Mouse (Mus musculus) frontal cortex, postnatal 10 days (tissue): ENCODE measurements around the gene Gnl3l.

Source experiments
- DNase-seq, 2 experiments: peaks; one replicate each; pipeline ENCODE4 v3.0.0; 2022; ENCODE audit warnings: low spot score in 2 of 2, mixed read lengths in 1 of 2

Gnl3l gene

DNA sequence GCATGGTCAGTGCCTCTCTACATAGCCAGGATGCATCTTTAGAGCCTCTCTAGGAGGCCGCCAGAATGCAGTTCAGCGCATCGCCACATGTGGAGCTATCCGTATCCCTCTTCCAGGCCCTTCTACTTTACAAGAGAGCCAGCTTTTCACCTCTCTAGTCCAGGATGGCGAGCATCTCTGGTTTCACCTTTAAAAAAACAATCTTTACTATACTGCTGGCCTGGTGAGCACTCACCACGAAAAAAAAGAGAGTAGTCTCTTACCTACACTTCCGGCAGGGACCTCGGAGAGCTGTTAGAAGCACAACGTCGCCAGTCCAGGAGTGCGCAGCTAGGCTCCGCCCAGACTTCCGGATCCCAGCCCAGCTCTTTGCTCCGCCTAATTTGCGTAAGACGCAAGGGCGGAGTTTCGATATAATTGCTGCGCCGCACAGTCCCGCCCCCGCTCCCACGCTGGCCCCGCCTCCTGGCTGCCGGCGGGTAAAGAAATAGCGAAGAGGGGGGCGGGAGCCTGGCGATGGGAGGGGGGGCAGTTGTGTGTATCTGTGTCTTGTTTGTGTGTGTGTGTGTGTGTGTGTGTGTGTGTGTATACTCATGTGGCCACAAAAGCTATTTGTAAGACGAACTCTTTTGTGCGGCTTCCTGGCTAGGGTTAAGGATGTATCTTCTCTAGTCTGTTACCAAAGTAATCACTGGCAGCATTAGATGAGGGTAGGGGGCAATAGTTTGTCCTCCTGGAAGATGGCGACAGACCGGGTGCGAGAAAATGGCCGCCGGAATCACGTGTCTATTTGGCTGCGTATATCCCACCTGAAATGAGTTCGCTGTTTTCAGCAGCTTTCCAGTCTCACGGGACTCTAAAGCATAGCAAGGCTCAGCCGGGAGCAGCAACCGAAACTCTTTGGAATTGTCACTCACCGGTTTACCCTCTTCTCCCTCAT is at the start of gene Gnl3l:
Gene Gnl3l (minus strand): TSS at position 385 of the 940 bp plus-strand sequence.
- peak; percentile 81 to 83 for DNase-seq

DNA sequence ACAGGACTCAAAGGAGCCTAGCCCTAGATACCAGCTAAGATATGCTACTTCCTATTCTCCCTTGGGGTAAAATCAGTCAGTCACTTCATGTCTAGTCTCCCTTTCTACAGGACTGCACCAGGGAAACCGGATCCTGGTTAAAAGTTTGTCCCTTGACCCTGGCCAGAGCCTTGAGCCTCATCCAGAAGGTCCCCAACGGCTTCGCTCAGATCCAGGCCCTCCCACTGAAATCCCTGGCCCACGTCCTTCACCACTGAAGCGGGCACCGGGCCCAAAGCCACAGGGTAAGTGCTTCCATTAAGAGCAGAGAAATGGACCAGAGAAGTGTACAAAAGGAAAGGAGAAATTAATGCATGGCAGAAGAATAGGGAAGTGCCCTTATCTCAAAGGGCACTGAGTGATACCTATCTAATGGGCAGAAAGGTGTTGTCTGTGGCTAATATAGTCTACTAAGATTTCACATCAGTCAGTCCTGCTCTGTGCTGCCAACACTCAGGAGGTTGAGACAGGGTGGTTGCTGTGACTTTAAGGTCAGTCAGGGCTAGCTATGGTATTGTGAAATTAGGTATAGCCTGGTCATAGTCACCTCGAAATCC is 49.0 kb upstream of the Gnl3l start:
- DNase-seq: no peak

- no peak for DNase-seq
Measured at GRCm38 (mm10) chrX:151061615-151062299, 44.6 kb upstream of the Gnl3l start.

DNA sequence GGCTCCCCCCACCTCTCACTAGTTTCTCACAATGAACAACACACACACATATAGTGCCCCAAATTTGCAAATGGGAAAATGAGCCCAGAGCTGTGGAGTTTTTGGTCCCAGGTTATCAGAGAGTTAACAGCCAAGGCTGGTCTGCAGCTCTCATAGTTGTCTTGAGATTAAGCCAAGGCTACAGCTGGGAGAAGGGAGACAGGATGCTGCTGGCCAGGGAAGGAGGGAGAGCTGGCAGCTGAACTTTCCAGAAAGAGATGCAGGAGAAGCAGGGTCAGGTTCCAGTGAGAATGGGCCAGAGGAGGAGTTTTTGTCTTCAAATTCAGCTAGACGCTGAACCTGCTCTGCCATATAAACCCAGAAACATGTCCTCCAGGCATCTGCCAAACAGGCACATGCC is 42.2 kb upstream of the Gnl3l start:
- DNase-seq: no peak

DNA sequence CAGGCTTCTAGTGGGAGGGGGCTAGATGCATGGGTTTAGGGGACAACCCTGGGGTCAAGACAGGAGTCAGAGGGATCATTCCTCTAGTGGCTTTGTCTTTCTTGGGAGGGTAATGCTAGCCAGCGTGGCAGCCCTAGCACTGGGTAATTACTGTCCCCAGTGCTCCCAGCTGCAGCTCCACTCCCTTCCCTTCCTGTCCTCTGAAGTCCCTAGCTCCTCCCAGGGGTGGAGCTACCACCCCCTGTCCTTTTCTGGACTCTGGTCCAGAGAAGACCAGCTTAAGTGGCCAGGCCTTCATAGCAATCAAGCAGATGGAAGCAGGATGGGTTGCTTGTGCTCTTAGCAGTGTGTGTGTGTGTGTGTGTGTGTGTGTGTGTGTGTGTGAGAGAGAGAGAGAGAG is 38.4 kb upstream of the Gnl3l start:
- no peak for DNase-seq

- DNase-seq: no peak
Measured at GRCm38 (mm10) chrX:151054489-151054888, 37.4 kb upstream of the Gnl3l start.

DNA sequence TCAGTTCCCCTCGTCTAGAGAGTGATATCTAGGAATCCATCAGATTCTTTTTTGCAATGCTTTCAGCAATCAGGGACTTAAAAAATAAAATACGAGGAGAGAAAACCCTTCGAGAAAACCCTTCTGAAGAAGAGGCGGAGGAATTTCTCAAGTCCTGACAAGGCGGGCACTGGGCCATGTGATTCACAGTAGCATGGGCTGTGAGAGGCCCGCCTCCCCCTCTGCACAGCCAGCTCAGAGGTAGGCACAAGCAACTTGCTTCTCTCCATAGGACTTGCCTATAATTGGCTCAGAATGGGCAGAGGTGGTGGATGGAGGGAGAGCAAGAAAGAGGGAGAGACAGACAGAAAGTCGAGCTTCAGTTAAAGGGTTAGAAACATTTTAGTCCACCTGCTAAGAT is 33.2 kb upstream of the Gnl3l start:
- no peak for DNase-seq

DNA sequence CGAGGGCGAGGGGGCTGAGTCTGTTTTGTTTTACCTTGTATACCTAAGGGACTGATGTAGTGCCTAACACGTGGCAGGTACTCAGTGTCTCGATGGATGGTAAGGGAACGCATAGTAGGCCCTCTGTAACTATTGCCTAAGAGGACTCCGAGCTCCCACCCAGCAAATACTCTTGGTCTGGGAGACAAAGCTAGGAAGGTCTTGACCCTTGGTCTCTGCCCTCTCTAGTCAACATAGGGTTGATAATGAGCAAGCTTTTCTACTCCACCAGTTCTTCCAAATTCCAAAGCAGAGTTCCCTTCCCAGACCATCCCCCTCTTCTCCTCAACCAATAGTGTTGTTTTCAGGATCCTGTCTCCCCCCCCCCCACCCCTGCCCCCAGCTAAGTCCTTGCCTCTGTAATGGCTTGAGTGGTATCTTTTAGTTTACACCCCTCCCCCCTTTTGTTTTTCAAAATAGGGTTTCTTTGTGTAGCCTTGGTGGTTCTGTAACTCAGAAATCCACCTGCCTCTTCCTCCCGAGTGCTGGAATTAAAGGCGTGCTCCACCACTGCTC is 32.6 kb upstream of the Gnl3l start:
- no peak for DNase-seq

DNA sequence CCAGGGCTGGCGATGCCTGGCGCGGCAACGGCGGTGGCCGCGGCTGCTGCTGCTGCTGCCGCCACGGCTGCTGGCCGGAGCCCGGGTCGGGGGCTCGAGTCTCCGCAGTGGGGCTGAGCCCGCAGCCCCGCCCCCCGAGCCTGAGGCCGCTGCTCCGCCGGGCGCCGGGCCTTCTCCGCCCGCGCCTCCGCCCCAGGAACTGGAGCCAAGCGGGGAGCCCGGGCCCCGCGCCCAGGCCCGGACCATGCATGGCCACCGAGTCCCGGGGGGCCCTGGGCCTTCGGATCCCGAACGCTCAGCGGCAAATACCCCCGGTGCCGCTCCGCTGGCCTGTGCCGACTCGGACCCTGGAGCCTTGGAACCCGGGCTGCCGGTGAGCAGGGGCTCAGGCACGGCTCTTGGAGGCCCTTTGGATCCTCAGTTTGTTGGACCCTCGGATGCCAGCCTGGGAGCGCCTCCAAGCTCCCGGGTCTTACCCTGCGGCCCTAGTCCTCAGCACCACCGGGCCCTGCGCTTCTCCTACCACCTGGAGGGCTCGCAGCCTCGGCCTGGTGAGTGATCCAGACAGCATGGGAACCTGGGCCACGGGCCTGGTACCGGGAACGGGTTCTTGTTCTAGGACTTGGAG is 30.4 kb upstream of the Gnl3l start:
- DNase-seq: peak in 1 of 2 experiments; percentile 29

DNA sequence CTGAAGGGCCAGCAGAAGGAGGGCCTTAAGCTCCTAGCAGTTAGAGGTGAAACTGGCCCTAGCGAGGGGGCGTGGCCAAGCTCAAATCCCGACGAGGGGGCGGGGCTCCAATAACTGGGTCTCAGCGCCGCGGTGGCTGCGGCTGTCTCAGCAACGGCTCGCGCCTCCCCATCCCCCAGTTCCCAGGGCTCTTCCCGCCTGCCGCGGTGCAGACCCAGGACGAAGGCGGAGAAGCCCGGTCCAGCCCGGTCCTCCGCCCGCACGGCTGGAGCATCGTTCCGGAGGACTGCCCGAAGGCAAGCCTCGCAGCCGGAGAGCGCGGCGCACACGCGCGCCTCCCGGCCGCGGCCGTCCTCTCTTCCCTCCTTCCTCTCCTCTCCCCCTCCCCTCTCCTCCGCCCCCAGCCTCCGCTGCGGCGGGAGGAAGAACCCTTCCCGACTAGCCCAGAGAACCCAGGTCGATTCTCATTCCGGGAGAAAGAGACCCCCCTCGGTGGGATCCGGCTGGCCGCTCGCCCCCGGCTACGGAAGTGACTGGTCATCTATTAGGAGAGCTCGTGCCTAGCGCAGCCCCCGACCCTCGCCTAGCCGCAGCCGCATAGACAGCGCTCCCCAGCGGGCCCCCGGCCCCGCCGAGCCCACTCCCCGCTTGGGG is 29.8 kb upstream of the Gnl3l start:
- DNase-seq: peak; percentile 59 to 79

GRCm38 (mm10) chrX:151046321-151046720 is 29.2 kb upstream of the Gnl3l start:
- DNase-seq: no peak

GRCm38 (mm10) chrX:151045850-151046249 is 28.7 kb upstream of the Gnl3l start, which contains the start of gene Fgd1:
Fgd1 (plus strand) TSS chrX:151046150.
- no peak for DNase-seq

- no peak for DNase-seq
Measured at GRCm38 (mm10) chrX:151041223-151041622, 24.1 kb upstream of the Gnl3l start.

DNA sequence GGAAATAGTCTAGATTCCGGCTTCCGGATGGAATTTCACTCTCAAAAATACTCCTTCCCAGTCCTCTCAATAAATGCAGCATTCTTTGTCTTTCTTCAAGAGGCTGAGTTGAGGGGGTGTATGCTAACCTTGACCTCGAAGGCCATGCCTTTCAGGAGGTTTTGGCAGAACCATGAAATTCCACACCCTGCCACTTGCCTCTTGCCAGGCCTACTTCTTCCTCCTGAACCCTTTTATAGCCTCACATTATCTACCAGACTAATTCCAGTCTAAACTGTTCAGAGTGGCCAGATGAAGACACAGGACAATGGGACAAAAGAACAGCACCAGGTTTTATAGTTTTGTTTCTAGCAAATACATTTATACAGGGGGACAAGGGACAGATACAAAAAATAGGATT is 14.3 kb upstream of the Gnl3l start:
- no peak for DNase-seq

GRCm38 (mm10) chrX:151018798-151019197 is 1.7 kb upstream of the Gnl3l start:
- no peak for DNase-seq

DNA sequence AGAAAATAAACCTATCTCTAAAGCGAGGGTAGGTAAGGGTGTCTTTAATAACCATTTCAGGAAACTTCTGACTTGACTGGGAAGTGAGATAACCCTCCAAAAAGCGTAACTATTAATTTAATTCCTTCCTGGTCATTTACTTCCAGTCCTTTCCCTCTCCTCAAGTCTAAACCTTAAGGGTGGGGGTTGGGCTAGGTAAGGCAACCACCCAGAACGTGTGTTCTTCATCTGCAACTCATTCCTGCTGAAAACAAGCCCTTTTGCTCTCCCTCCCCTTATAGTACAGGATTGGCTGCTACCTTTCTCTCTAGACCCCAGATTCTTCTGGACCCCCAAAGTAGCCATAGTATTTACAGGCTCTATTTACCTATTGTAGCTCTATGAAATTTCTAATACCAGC is 775 bp upstream of the Gnl3l start:
- DNase-seq: no peak

- DNase-seq: no peak
Measured at GRCm38 (mm10) chrX:150996775-150997174, 20.3 kb downstream of the Gnl3l start.

- DNase-seq: no peak
Measured at GRCm38 (mm10) chrX:150981621-150982020, 35.5 kb downstream of the Gnl3l start.

GRCm38 (mm10) chrX:150975424-150975823 is 41.7 kb downstream of the Gnl3l start:
- DNase-seq: no peak

- no peak for DNase-seq
Measured at GRCm38 (mm10) chrX:150963027-150963426, 54.1 kb downstream of the Gnl3l start.

DNA sequence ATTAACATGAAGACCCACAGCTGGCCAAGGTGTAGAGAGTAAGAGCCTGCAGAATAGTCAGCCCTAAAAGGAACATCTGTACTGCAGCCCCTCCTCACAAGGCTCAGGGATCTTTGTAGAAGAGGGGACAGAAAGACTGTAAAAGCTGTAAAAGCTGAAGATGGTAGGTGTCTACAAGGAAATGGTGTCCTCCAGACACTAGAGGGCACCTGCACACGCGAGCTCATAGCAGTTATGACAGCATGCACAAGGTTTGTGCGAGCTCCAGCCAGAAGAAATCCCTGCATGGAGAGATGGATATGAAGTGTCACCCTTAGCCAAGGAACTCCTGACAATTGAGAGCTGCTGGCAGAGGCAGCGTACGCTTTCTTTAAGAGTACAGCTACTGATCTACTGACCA is 56.4 kb downstream of the Gnl3l start:
- DNase-seq: no peak
